Mouse (Mus musculus): ENCODE data around the gene Cyp11a1. TPM values are rescaled to one million over a fixed set of nuclear protein-coding genes. Genes with fewer than 3 reads are reported as not detected.

The Cyp11a1 gene
- polyA plus RNA-seq, 1 experiment from 2014 or later = 0.44 TPM

- Histone ChIP-seq H3K36me3 (replicated peaks) (no peaks in the 10 kb centered on the region), H3K4me2 (peak overlapping the region; percentile 54), H3K4me1 (peaks cover 9% of the 10 kb centered on the region), H3K9ac (peak overlapping the region; percentile 2; the same call in 1 of the 2 replicates), H3K27me3 (replicated peaks) (peaks cover 17% of the 10 kb centered on the region; the same call in 1 of the 2 replicates), H3K27ac (0 out of 2 replicates have a peak overlapping the region, but pooled peaks have one; percentile 11), H3K4me3 (peak overlapping the region; percentile 33), H3K9me3 (no peaks in the 10 kb centered on the region)
- ATAC-seq (replicated peaks) = peak; percentile 4
- WGBS = 20% methylated on average over 13 of the region's 13 CpGs
Measured at GRCm38 (mm10) chr9:57997511-57998031, 8.6 kb upstream of the Cyp11a1 start.

DNA sequence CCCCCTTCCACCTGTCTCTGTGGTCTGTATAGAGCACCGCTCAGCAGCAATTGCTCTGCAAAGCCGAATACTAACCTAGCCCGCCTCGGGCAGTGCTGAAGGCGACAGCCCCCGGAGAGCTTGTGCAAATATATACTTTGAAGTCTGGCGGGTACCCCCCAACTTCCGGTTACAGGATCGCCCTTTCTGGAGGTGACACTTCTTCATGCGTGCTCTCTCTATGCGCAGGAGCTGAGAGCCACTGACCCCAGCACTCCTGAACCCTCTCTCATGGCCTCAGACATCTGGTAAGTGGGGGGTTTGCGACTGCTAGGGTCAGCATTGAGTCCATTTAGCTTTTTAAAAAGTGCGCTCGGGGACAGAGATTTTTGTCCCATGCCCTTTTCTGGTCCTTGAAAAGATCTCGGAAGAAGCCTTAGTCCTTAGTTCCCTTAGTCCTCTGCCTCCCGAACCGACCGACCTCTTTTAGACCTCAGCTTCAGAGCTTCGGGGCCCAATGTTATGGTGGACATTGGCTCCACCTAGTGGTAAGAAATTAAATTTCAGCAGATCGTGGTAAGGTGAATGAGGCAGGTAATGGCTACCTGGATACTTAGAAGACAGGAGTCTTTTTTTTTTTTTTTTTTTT, 8.1 kb upstream of the Cyp11a1 start:
- Histone ChIP-seq H3K9me3 (no peaks in the 10 kb centered on the region), H3K27me3 (replicated peaks) (peaks cover 17% of the 10 kb centered on the region; the same call in 1 of the 2 replicates), H3K9ac (peak overlapping the region; percentile 2; the same call in 1 of the 2 replicates), H3K4me2 (peak overlapping the region; percentile 54), H3K27ac (peak overlapping the region; percentile 11), H3K4me3 (peak overlapping the region; percentile 33), H3K4me1 (peaks cover 9% of the 10 kb centered on the region), H3K36me3 (replicated peaks) (no peaks in the 10 kb centered on the region)
- peak; percentile 96 for ATAC-seq (replicated peaks)
- 1% methylated on average over 20 of the region's 20 CpGs for WGBS

GRCm38 (mm10) chr9:57998685-57999084, 7.5 kb upstream of the Cyp11a1 start:
- no peaks in the 10 kb centered on the region for H3K9me3 ChIP-seq
- no peak for ATAC-seq (replicated peaks)
- no peak overlapping the region for H3K27ac ChIP-seq
- H3K4me1 ChIP-seq = peaks cover 9% of the 10 kb centered on the region
- H3K27me3 ChIP-seq (replicated peaks) = peaks cover 17% of the 10 kb centered on the region; the same call in 1 of the 2 replicates
- no peak overlapping the region for H3K9ac ChIP-seq
- H3K4me3 ChIP-seq = no peak overlapping the region
- no peak overlapping the region for H3K4me2 ChIP-seq
- H3K36me3 ChIP-seq (replicated peaks) = no peaks in the 10 kb centered on the region
- WGBS = 54% methylated on average over 2 of the region's 2 CpGs

DNA sequence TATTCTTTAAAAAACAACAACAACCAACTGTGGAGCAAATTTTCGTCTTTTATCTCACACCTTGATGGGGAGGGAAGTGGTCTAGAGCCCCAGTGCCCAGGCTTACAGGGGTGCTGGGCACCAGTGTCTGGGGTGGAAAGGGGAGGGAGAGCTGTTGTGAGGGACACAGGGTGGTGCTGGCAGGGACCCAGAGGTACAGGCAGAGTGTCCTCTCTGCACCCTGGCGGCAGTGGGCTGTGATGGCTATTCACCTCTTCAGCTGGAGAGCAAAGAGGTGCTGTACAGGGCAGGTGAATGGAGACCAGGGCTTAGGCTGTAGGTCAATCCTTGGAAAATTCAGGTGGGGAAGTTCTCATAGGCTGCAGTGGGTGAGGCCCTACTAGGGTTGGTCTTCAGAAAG, 6.5 kb upstream of the Cyp11a1 start:
- Histone ChIP-seq H3K9ac (no peak overlapping the region), H3K4me1 (peaks cover 9% of the 10 kb centered on the region), H3K36me3 (replicated peaks) (no peaks in the 10 kb centered on the region), H3K27me3 (replicated peaks) (peaks cover 17% of the 10 kb centered on the region; the same call in 1 of the 2 replicates), H3K4me2 (no peak overlapping the region), H3K4me3 (no peak overlapping the region), H3K27ac (no peak overlapping the region), H3K9me3 (no peaks in the 10 kb centered on the region)
- ATAC-seq (replicated peaks) = no peak
- WGBS = 54% methylated on average over 2 of the region's 2 CpGs

- H3K27ac ChIP-seq = no peak overlapping the region
- H3K4me2 ChIP-seq = no peak overlapping the region
- 41% methylated on average over 2 of the region's 2 CpGs for WGBS
- H3K9me3 ChIP-seq = no peaks in the 10 kb centered on the region
- no peaks in the 10 kb centered on the region for H3K36me3 ChIP-seq (replicated peaks)
- ATAC-seq (replicated peaks) = no peak
- H3K4me1 ChIP-seq = peaks cover 2% of the 10 kb centered on the region
- H3K27me3 ChIP-seq (replicated peaks) = peaks cover 13% of the 10 kb centered on the region; the same call in 1 of the 2 replicates
- H3K9ac ChIP-seq = no peak overlapping the region
- H3K4me3 ChIP-seq = no peak overlapping the region
Measured at GRCm38 (mm10) chr9:58003272-58003671, 2.9 kb upstream of the Cyp11a1 start.

GRCm38 (mm10) chr9:58008336-58009014, 2.3 kb downstream of the Cyp11a1 start:
- peak overlapping the region; percentile 43 for H3K4me2 ChIP-seq
- no peaks in the 10 kb centered on the region for H3K36me3 ChIP-seq (replicated peaks)
- H3K9me3 ChIP-seq = no peaks in the 10 kb centered on the region
- WGBS = 46% methylated on average over 12 of the region's 12 CpGs
- H3K27me3 ChIP-seq (replicated peaks) = no peaks in the 10 kb centered on the region
- H3K9ac ChIP-seq = no peak overlapping the region
- peak overlapping the region; percentile 18; the same call in 1 of the 2 replicates for H3K4me3 ChIP-seq
- peaks cover 16% of the 10 kb centered on the region for H3K4me1 ChIP-seq
- peak overlapping the region; percentile 84 for H3K27ac ChIP-seq
- ATAC-seq (replicated peaks) = peak; percentile 77

DNA sequence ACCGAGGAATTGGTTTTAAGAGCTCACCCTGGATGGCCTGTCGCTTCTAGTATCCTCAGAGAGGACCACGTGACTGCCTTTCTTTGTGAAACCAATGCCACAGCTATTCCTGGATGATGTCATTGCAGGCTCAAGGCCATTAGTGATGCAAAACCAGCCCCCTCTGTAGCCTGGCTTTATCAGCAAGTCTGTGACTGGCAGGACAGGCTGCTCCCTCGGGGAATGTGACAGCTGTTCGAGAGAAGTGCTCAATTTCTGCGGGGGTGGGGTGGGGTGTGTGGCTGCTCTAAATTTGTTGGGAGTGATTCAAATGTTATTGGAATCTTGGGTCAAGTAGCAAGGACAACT, 2.8 kb downstream of the Cyp11a1 start:
- Histone ChIP-seq H3K9ac (no peak overlapping the region), H3K36me3 (replicated peaks) (no peaks in the 10 kb centered on the region), H3K9me3 (no peaks in the 10 kb centered on the region), H3K27ac (peak overlapping the region; percentile 84), H3K4me1 (peaks cover 16% of the 10 kb centered on the region), H3K27me3 (replicated peaks) (no peaks in the 10 kb centered on the region), H3K4me2 (peak overlapping the region; percentile 43), H3K4me3 (peak overlapping the region; percentile 18; the same call in 1 of the 2 replicates)
- ATAC-seq (replicated peaks) = peak; percentile 94
- 1% methylated on average over 6 of the region's 6 CpGs for WGBS

DNA sequence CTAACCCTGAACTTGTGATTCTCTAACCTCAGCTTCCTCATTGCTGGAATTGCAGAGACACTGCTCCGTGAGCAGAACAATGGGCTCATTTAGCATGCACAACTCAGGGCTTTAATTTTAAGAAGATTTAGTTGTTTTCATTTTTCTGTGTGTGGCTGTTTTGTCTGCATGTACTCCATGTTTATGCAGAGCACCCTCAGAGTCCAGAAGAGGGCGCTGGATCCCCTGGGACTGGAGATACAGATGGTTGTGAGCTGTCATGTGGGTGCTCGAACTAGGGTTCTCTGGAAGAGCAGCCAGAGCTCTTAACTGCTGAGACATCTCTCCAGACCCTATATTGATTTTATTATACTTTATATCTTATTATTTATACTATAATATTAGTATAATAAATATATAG, 3.4 kb downstream of the Cyp11a1 start:
- Histone ChIP-seq H3K27ac (peak overlapping the region; percentile 84), H3K4me3 (no peak overlapping the region), H3K27me3 (replicated peaks) (no peaks in the 10 kb centered on the region), H3K36me3 (replicated peaks) (no peaks in the 10 kb centered on the region), H3K9ac (no peak overlapping the region), H3K9me3 (no peaks in the 10 kb centered on the region), H3K4me2 (no peak overlapping the region; the same call in 1 of the 2 replicates), H3K4me1 (peaks cover 16% of the 10 kb centered on the region)
- 39% methylated on average over 3 of the region's 3 CpGs for WGBS
- ATAC-seq (replicated peaks) = peak; percentile 5; the same call in 1 of the 2 replicates

- Histone ChIP-seq H3K9ac (no peak overlapping the region), H3K9me3 (no peaks in the 10 kb centered on the region), H3K36me3 (replicated peaks) (no peaks in the 10 kb centered on the region), H3K27ac (no peak overlapping the region), H3K4me1 (peaks cover 16% of the 10 kb centered on the region), H3K27me3 (replicated peaks) (no peaks in the 10 kb centered on the region), H3K4me3 (no peak overlapping the region), H3K4me2 (no peak overlapping the region)
- ATAC-seq (replicated peaks) = no peak
- 55% methylated on average over 7 of the region's 7 CpGs for WGBS
Measured at GRCm38 (mm10) chr9:58011027-58011426, 4.8 kb downstream of the Cyp11a1 start.

- H3K27ac ChIP-seq = no peak overlapping the region
- H3K4me3 ChIP-seq = no peak overlapping the region
- H3K9me3 ChIP-seq = no peaks in the 10 kb centered on the region
- no peaks in the 10 kb centered on the region for H3K27me3 ChIP-seq (replicated peaks)
- no peak overlapping the region for H3K9ac ChIP-seq
- H3K4me1 ChIP-seq = peaks cover 16% of the 10 kb centered on the region
- no peak for ATAC-seq (replicated peaks)
- no peak overlapping the region for H3K4me2 ChIP-seq
- 72% methylated on average over 8 of the region's 8 CpGs for WGBS
- H3K36me3 ChIP-seq (replicated peaks) = no peaks in the 10 kb centered on the region
Measured at GRCm38 (mm10) chr9:58011552-58011951, 5.3 kb downstream of the Cyp11a1 start.

GRCm38 (mm10) chr9:58012486-58012885, 6.3 kb downstream of the Cyp11a1 start:
- Histone ChIP-seq H3K4me1 (peaks cover 16% of the 10 kb centered on the region), H3K4me3 (no peak overlapping the region), H3K4me2 (no peak overlapping the region), H3K27ac (no peak overlapping the region), H3K9ac (no peak overlapping the region), H3K27me3 (replicated peaks) (no peaks in the 10 kb centered on the region), H3K36me3 (replicated peaks) (no peaks in the 10 kb centered on the region), H3K9me3 (no peaks in the 10 kb centered on the region)
- ATAC-seq (replicated peaks) = no peak
- WGBS = 70% methylated on average over 2 of the region's 2 CpGs

DNA sequence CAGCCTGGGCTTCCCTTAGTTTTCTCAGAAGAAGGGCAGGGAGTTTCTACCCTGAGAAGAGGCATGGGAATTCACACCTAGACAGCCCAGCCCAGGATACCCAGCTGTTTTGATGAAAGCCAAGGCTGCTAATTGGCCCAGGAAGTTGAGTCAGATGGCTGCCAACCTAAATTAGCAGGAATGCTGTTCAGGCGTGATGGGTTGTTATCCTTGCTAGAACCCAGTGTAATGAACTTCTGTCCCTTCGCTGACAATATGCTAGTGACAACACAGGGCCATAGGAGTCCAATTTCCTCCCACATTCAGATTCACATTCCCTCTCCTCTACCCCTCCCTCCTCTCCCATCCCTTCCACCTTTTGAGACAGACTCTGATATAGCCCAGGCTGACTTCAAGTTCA, 6.7 kb downstream of the Cyp11a1 start:
- H3K27me3 ChIP-seq (replicated peaks) = no peaks in the 10 kb centered on the region
- no peak overlapping the region for H3K27ac ChIP-seq
- ATAC-seq (replicated peaks) = no peak
- no peak overlapping the region for H3K4me2 ChIP-seq
- no peak overlapping the region for H3K9ac ChIP-seq
- no peak overlapping the region for H3K4me3 ChIP-seq
- no peaks in the 10 kb centered on the region for H3K36me3 ChIP-seq (replicated peaks)
- H3K4me1 ChIP-seq = peaks cover 16% of the 10 kb centered on the region
- 68% methylated on average over 2 of the region's 2 CpGs for WGBS
- no peaks in the 10 kb centered on the region for H3K9me3 ChIP-seq
